Mouse (Mus musculus) lung, postnatal 0 days (tissue): ENCODE results near the gene Anapc11.

Experiments
- CTCF ChIP-seq: IDR thresholded peaks from 2 replicates; pipeline ENCODE4 v1.5.1; 2016; ENCODE audit warnings: antibody characterized with exemption, mild to moderate bottlenecking
- EP300 ChIP-seq: IDR thresholded peaks from 2 replicates; pipeline ENCODE4 v1.6.1; 2016; ENCODE audit warnings: antibody characterized with exemption, mild to moderate bottlenecking, control low read depth

DNA sequence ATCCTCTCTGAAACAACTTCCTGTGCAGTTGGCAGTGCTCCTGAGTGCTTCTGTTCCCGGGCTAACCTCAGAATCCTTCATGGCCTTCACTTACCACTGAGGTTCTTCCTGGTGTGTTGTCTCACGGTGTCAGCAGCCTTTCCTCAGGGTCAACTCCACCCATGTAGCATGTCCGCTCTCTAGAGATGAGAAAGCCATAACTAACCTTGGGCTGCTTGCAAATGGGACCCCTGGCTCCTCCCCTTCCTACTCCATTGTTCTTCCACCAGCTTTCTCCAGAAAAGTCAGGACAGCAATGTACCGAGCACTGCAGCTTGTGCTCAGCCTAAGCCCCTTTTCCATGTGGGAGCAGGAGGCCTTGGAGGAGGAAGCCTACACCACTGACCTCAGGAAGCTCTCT lies 8.5 kb downstream of the Anapc11 start:
- TF ChIP-seq CTCF (no peak), EP300 (no peak)
